Mouse (Mus musculus): ENCODE results near the gene Map3k5. TPM values are rescaled to one million over a fixed set of nuclear protein-coding genes. Genes with fewer than 3 reads are reported as not detected.
A peak's percentile ranks its signal among the peaks of the same experiment; 100 is the strongest.

Gene Map3k5
- total and polyA plus RNA-seq, 3 experiments, result 15.8 to 31.0 (median 27.6) TPM

GRCm38 (mm10) chr10:20024891-20025290 is 90.6 kb downstream of the Map3k5 start:
- Histone ChIP-seq H3K9ac (ENCODE audit: insufficient read depth, low read depth) (no peak overlapping the region), H3K9me3 (replicated peaks; ENCODE audit: low read length) (no peaks in the 10 kb centered on the region), H3K4me3 (replicated peaks in 1 of 3; ENCODE audit: low read depth in 2 of 3, low read length in 2 of 3, poor library complexity in 1 of 3) (no peak overlapping the region), H3K36me3 (replicated peaks in 1 of 2; ENCODE audit: control insufficient read depth in 1 of 2, insufficient read depth in 1 of 2, low read length in 1 of 2) (peaks cover 52 to 80% of the 10 kb centered on the region in 2 experiments), H3K4me1 (ENCODE audit: control insufficient read depth in 1 of 2, insufficient read depth in 2 of 2) (peaks cover 10 to 46% of the 10 kb centered on the region in 2 experiments), H3K27ac (ENCODE audit: insufficient read depth, low read depth) (no peak overlapping the region), H3K4me2 (ENCODE audit: insufficient read depth, low read depth, poor library complexity, severe bottlenecking) (no peak overlapping the region), H3K27me3 (replicated peaks) (no peaks in the 10 kb centered on the region), H3K79me2 (replicated peaks; ENCODE audit: control insufficient read depth, extremely low read depth, insufficient read depth, poor library complexity, severe bottlenecking) (peaks cover 4% of the 10 kb centered on the region; the same call in 1 of the 2 replicates)
- no peak for DNase-seq (ENCODE audit: extremely low read depth)
- TF ChIP-seq NELFE (IDR thresholded peaks at IDR 0.05; ENCODE audit: low read depth, low read length) (no peak), ZNF384 (IDR thresholded peaks at IDR 0.05; ENCODE audit: low read depth, low read length) (no peak), CHD2 (IDR thresholded peaks at IDR 0.05; ENCODE audit: low read length) (no peak), SMC3 (IDR thresholded peaks at IDR 0.05; ENCODE audit: low read depth, low read length) (no peak), USF1 (IDR thresholded peaks at IDR 0.05; ENCODE audit: low read depth, low read length) (no peak)
- in situ Hi-C loops (cut with MboI; ENCODE audit: low pct_ligation_motif_present, low pct_unique_long_range_greater_than_20kb, low sequenced_read_pairs), result no loop called here
- dilution Hi-C loops (cut with MboI; ENCODE audit: extremely low pct_ligation_motif_present, extremely low pct_unique_long_range_greater_than_20kb, low sequenced_read_pairs), result no loop called here

DNA sequence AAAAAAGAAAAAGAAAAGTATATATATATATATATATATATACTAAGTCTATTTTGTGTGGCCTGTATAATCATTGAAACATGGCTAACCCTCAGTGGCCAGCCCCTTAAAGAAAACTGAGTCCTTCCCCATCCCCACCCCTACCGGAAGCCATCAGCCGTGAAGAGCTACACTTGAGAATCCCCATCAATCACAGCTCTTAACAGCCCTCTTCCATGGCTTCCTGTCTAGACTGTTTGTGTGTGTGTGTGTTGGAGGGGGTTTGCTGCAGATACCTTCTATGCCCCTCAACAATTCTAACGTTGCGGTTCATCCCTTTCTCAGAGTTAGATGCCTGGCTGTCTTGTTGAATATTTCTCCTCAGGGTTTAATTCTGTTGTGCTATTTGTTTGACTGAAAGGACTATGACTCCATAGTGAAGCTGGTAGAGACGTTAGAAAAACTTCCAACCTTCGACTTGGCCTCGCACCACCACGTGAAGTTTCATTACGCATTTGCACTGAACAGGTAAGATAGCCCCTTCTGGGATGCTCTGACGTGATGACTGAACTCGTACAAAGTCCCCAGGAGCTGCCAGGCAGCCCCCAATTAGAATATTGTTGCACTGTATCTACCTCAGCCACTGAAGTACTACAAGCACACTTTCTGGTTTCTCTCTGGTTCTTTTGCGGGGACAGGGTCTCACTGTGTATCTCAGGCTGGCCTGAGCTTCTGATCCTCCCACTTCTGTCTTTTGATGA is 91.7 kb downstream of the Map3k5 start:
- Histone ChIP-seq H3K9me3 (replicated peaks; ENCODE audit: low read length) (no peaks in the 10 kb centered on the region), H3K79me2 (replicated peaks; ENCODE audit: control insufficient read depth, extremely low read depth, insufficient read depth, poor library complexity, severe bottlenecking) (no peaks in the 10 kb centered on the region), H3K27ac (ENCODE audit: insufficient read depth, low read depth) (peak overlapping the region; percentile 51), H3K9ac (ENCODE audit: insufficient read depth, low read depth) (no peak overlapping the region), H3K36me3 (replicated peaks in 1 of 2; ENCODE audit: control insufficient read depth in 1 of 2, insufficient read depth in 1 of 2, low read length in 1 of 2) (peaks cover 55 to 82% of the 10 kb centered on the region in 2 experiments), H3K4me2 (ENCODE audit: insufficient read depth, low read depth, poor library complexity, severe bottlenecking) (no peak overlapping the region), H3K4me1 (ENCODE audit: control insufficient read depth in 1 of 2, insufficient read depth in 2 of 2) (peaks cover 10 to 46% of the 10 kb centered on the region in 2 experiments), H3K27me3 (replicated peaks) (no peaks in the 10 kb centered on the region), H3K4me3 (replicated peaks in 1 of 3; ENCODE audit: low read depth in 2 of 3, low read length in 2 of 3, poor library complexity in 1 of 3) (no peak overlapping the region)
- in situ Hi-C loops (cut with MboI; ENCODE audit: low pct_ligation_motif_present, low pct_unique_long_range_greater_than_20kb, low sequenced_read_pairs) (no loop called here), dilution Hi-C loops (cut with MboI; ENCODE audit: extremely low pct_ligation_motif_present, extremely low pct_unique_long_range_greater_than_20kb, low sequenced_read_pairs) (no loop called here)
- peak; percentile 58 for TF ChIP-seq IRF4 (IDR thresholded peaks at IDR 0.05; ENCODE audit: low read depth, low read length)
- no peak for TF ChIP-seq HCFC1 (IDR thresholded peaks at IDR 0.05; ENCODE audit: low read depth, low read length)
- TF ChIP-seq MEF2A (IDR thresholded peaks at IDR 0.05; ENCODE audit: borderline replicate concordance, low read depth, low read length), result peak; percentile 12; the same call in 1 of the 2 replicates
- TF ChIP-seq BHLHE40 (IDR thresholded peaks at IDR 0.05; ENCODE audit: low read depth, low read length), result peak; percentile 55
- no peak for TF ChIP-seq MAFK (IDR thresholded peaks at IDR 0.05; ENCODE audit: insufficient replicate concordance, low read length)
- TF ChIP-seq MAZ (IDR thresholded peaks at IDR 0.05; ENCODE audit: low read depth, low read length), result peak; percentile 69; the same call in 1 of the 2 replicates
- TF ChIP-seq ZKSCAN1 (IDR thresholded peaks at IDR 0.05; ENCODE audit: borderline replicate concordance, low read depth, low read length), result no peak
- TF ChIP-seq RAD21 (IDR thresholded peaks at IDR 0.05; ENCODE audit: low read depth, low read length), result no peak
- TF ChIP-seq ETS1 (conservative IDR thresholded peaks at IDR 0.05; ENCODE audit: low read depth, low read length), result 0 out of 2 replicates have a peak, but pooled peaks have one; percentile 13
- peak; percentile 55 for DNase-seq (ENCODE audit: extremely low read depth)

Measured in CH12.LX (cell line).